Mouse (Mus musculus): Measurements from ENCODE around the gene Swap70. TPM values are rescaled to one million over a fixed set of nuclear protein-coding genes. Genes with fewer than 3 reads are reported as not detected.

Swap70 gene
- total and polyA plus RNA-seq, 3 experiments: 18.3 to 23.3 TPM; not detected in 1

DNA sequence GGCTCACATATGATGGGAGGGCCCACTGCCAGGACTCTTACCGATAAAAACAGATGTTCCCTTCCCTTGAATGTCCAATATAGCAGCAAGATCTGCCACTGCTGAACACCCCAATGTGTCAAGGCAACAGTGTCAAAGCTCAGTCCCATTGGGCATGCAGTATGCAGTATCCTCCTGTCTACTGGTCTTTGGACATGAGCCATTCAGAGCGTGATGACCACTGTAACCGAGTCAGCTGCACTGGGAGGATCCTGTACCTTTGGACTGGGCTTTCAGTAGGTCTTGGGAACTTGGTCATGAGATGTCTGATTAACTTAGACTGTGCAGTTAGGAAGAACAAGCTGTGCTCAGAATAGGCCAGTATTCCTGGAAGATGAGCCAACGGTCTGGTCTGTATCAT is 84.0 kb downstream of the Swap70 start:
- Histone ChIP-seq H3K9me3 (replicated peaks; ENCODE audit: insufficient read depth, low read length) (no peaks in the 10 kb centered on the region), H3K36me3 (ENCODE audit: control insufficient read depth in 1 of 2, insufficient read depth in 2 of 2, low read length in 2 of 2) (no peaks in the 10 kb centered on the region), H3K9ac (ENCODE audit: control insufficient read depth, low read depth, low read length, poor library complexity, severe bottlenecking) (no peak overlapping the region), H3K79me2 (ENCODE audit: control insufficient read depth, insufficient read depth, low read length, poor library complexity) (no peaks in the 10 kb centered on the region), H3K4me3 (ENCODE audit: control insufficient read depth in 1 of 2, insufficient read depth in 1 of 2, low read depth in 2 of 2, low read length in 2 of 2) (no peak overlapping the region), H3K4me1 (ENCODE audit: control insufficient read depth in 1 of 2, insufficient read depth in 2 of 2, low read length in 2 of 2) (no peaks in the 10 kb centered on the region; a peak in 1 of 4 replicates), H3K27me3 (ENCODE audit: control insufficient read depth in 1 of 2, insufficient read depth in 2 of 2, low read length in 2 of 2) (no peaks in the 10 kb centered on the region), H3K27ac (ENCODE audit: control insufficient read depth, low read depth, low read length) (no peak overlapping the region)
- no peak for DNase-seq (ENCODE audit: low read depth, low spot score)
- TF ChIP-seq GATA1 (IDR thresholded peaks at IDR 0.05; ENCODE audit: low read depth, low read length) (no peak), POLR2A (IDR thresholded peaks at IDR 0.05; ENCODE audit: control insufficient read depth in 1 of 2, insufficient read depth in 1 of 2, low read depth in 1 of 2, low read length in 2 of 2, poor library complexity in 1 of 2) (no peak), POLR2AphosphoS2 (IDR thresholded peaks at IDR 0.05; ENCODE audit: low read length) (no peak), TAL1 (IDR thresholded peaks at IDR 0.05; ENCODE audit: low read length) (no peak), ZMIZ1 (IDR thresholded peaks at IDR 0.05; ENCODE audit: low read depth, low read length) (no peak), MYC (IDR thresholded peaks at IDR 0.05; ENCODE audit: low read depth, low read length) (no peak), EP300 (IDR thresholded peaks at IDR 0.05; ENCODE audit: low read depth in 1 of 2, low read length in 2 of 2) (no peak)

DNA sequence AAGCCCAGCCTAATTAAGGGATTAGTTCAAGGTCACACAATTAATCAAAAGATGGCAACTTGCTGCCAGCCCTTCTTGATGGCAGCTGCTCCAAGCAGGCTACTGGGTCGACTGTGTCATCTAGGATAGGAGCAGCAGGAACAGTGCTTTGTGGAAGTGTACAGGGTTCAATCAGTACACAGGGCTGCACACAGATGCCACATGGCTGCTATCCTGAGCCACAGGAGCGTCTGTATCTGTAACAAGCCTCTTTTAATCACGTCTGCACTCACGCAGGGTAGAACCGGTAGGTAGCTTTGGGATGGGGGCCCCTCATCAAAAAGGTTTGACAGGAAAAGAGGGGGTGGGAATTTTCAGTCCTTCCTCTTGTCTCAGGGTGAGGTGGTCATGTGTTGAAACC is 84.8 kb downstream of the Swap70 start:
- Histone ChIP-seq H3K9me3 (replicated peaks; ENCODE audit: insufficient read depth, low read length) (no peaks in the 10 kb centered on the region), H3K4me3 (ENCODE audit: control insufficient read depth in 1 of 2, insufficient read depth in 1 of 2, low read depth in 2 of 2, low read length in 2 of 2) (no peak overlapping the region), H3K9ac (ENCODE audit: control insufficient read depth, low read depth, low read length, poor library complexity, severe bottlenecking) (no peak overlapping the region), H3K27me3 (ENCODE audit: control insufficient read depth in 1 of 2, insufficient read depth in 2 of 2, low read length in 2 of 2) (no peaks in the 10 kb centered on the region), H3K36me3 (ENCODE audit: control insufficient read depth in 1 of 2, insufficient read depth in 2 of 2, low read length in 2 of 2) (no peaks in the 10 kb centered on the region), H3K4me1 (ENCODE audit: control insufficient read depth in 1 of 2, insufficient read depth in 2 of 2, low read length in 2 of 2) (no peaks in the 10 kb centered on the region; a peak in 1 of 4 replicates), H3K27ac (ENCODE audit: control insufficient read depth, low read depth, low read length) (no peak overlapping the region), H3K79me2 (ENCODE audit: control insufficient read depth, insufficient read depth, low read length, poor library complexity) (no peaks in the 10 kb centered on the region)
- DNase-seq (ENCODE audit: low read depth, low spot score): no peak
- no peak for TF ChIP-seq SMC3 (IDR thresholded peaks at IDR 0.05; ENCODE audit: low read depth, low read length)

DNA sequence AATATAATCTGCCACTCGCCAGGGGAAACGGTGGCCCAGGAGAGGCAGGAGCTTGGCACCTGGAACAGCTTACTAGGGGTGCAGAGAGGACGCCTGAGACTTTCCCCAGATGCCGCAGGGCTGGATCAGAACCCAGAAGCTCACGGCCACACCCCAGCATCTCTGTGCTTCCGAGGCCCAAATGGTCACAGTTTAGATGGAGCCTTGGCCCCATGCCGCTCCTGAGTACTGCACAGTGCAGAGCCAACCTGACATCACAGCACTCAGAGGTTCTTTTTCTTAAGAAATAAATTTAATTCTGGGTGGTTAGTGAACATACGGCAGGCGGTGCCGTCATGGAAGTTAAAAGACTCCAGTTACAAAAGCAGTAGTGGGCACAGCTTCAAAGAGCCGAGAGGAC is 86.2 kb downstream of the Swap70 start:
- no peak overlapping the region for H3K4me3 ChIP-seq (ENCODE audit: control insufficient read depth in 1 of 2, insufficient read depth in 1 of 2, low read depth in 2 of 2, low read length in 2 of 2)
- H3K9me3 ChIP-seq (replicated peaks; ENCODE audit: insufficient read depth, low read length): no peaks in the 10 kb centered on the region
- DNase-seq (ENCODE audit: low read depth, low spot score): no peak
- peaks cover 0 to under 1% of the 10 kb centered on the region in 2 experiments; a peak in 1 of 4 replicates for H3K36me3 ChIP-seq (ENCODE audit: control insufficient read depth in 1 of 2, insufficient read depth in 2 of 2, low read length in 2 of 2)
- no peak for TF ChIP-seq UBTF (IDR thresholded peaks at IDR 0.05; ENCODE audit: borderline replicate concordance, insufficient read depth, low read depth, low read length)
- TF ChIP-seq SMC3 (IDR thresholded peaks at IDR 0.05; ENCODE audit: low read depth, low read length): no peak
- no peak for TF ChIP-seq E2F4 (IDR thresholded peaks at IDR 0.05; ENCODE audit: borderline replicate concordance, low read depth, low read length)
- TF ChIP-seq MYC (IDR thresholded peaks at IDR 0.05; ENCODE audit: low read depth, low read length): no peak
- no peak for TF ChIP-seq MAFK (IDR thresholded peaks at IDR 0.05; ENCODE audit: borderline replicate concordance, low read depth, low read length)
- TF ChIP-seq MAZ (IDR thresholded peaks at IDR 0.05; ENCODE audit: low read depth, low read length): no peak
- TF ChIP-seq ZC3H11A (IDR thresholded peaks at IDR 0.05; ENCODE audit: low read depth, low read length): no peak
- no peak for TF ChIP-seq GABPA (IDR thresholded peaks at IDR 0.05; ENCODE audit: low read depth, low read length)
- TF ChIP-seq ZNF384 (IDR thresholded peaks at IDR 0.05; ENCODE audit: low read depth, low read length): no peak
- TF ChIP-seq EP300 (IDR thresholded peaks at IDR 0.05; ENCODE audit: low read depth in 1 of 2, low read length in 2 of 2): no peak
- no peak for TF ChIP-seq HCFC1 (IDR thresholded peaks at IDR 0.05; ENCODE audit: low read depth, low read length)
- no peak for TF ChIP-seq ZMIZ1 (IDR thresholded peaks at IDR 0.05; ENCODE audit: low read depth, low read length)
- TF ChIP-seq ETS1 (IDR thresholded peaks at IDR 0.05; ENCODE audit: low read depth, low read length): no peak
- TF ChIP-seq BHLHE40 (IDR thresholded peaks at IDR 0.05; ENCODE audit: borderline replicate concordance, low read depth, low read length): no peak
- no peaks in the 10 kb centered on the region; a peak in 1 of 4 replicates for H3K4me1 ChIP-seq (ENCODE audit: control insufficient read depth in 1 of 2, insufficient read depth in 2 of 2, low read length in 2 of 2)
- H3K9ac ChIP-seq (ENCODE audit: control insufficient read depth, low read depth, low read length, poor library complexity, severe bottlenecking): no peak overlapping the region
- H3K27ac ChIP-seq (ENCODE audit: control insufficient read depth, low read depth, low read length): no peak overlapping the region
- no peaks in the 10 kb centered on the region for H3K27me3 ChIP-seq (ENCODE audit: control insufficient read depth in 1 of 2, insufficient read depth in 2 of 2, low read length in 2 of 2)
- H3K79me2 ChIP-seq (ENCODE audit: control insufficient read depth, insufficient read depth, low read length, poor library complexity): no peaks in the 10 kb centered on the region
